Mouse (Mus musculus) MEL (cell line): ENCODE measurements at regions not wholly inside any gene's neighbourhood (a gene's known extent, or its start where the extent isn't known, plus 50 kb on each side); places are given as distances from the start of the nearest gene placed in this dataset.

Experiments used
- DNase-seq: peaks from one replicate; pipeline ENCODE4 v3.0.0; 2011; ENCODE audit warnings: low read depth, low spot score
- H3K27ac ChIP-seq: 2 replicates; pipeline ENCODE4 v1.5.1; 2012; ENCODE audit warnings: low read depth, mild to moderate bottlenecking, control low read depth, low read length, moderate library complexity; ENCODE audit not compliant: control insufficient read depth
- H3K27me3 ChIP-seq, 2 experiments: fragments of 150-350 bp in 1 of 2; sonication (generic) in 1 of 2; 2 replicates each; pipeline ENCODE4 v1.6.1; 2012; ENCODE audit warnings: low read length in 2 of 2, mild to moderate bottlenecking in 2 of 2, improper control_type of control experiment in 1 of 2, moderate library complexity in 1 of 2; ENCODE audit not compliant: insufficient read depth in 2 of 2, control insufficient read depth in 1 of 2
- H3K36me3 ChIP-seq, 2 experiments: 2 replicates each; pipeline ENCODE4 v1.6.1; 2012 to 2014; ENCODE audit warnings: low read length in 2 of 2, improper control_type of control experiment in 1 of 2, inconsistent platforms in 1 of 2, mild to moderate bottlenecking in 1 of 2; ENCODE audit not compliant: insufficient read depth in 2 of 2, control insufficient read depth in 1 of 2
- H3K4me1 ChIP-seq, 2 experiments: fragments of 150-350 bp in 1 of 2; sonication (generic) in 1 of 2; 2 replicates each; pipeline ENCODE4 v1.6.1; 2012; ENCODE audit warnings: low read length in 2 of 2, improper control_type of control experiment in 1 of 2, mild to moderate bottlenecking in 1 of 2; ENCODE audit not compliant: insufficient read depth in 2 of 2, control insufficient read depth in 1 of 2
- H3K4me3 ChIP-seq, 2 experiments: fragments of 150-350 bp in 1 of 2; sonication (generic) in 1 of 2; 2 replicates each; pipeline ENCODE4 v1.5.1; 2012; ENCODE audit warnings: low read depth in 2 of 2, low read length in 2 of 2, mild to moderate bottlenecking in 2 of 2, moderate library complexity in 2 of 2, control low read depth in 1 of 2, improper control_type of control experiment in 1 of 2; ENCODE audit not compliant: control insufficient read depth in 1 of 2, insufficient read depth in 1 of 2
- H3K79me2 ChIP-seq: 2 replicates; pipeline ENCODE4 v1.6.1; 2012; ENCODE audit warnings: mild to moderate bottlenecking, low read length, moderate library complexity; ENCODE audit not compliant: control insufficient read depth, poor library complexity, insufficient read depth
- H3K9ac ChIP-seq: 2 replicates; pipeline ENCODE4 v1.6.1; 2012; ENCODE audit warnings: low read depth, mild to moderate bottlenecking, control low read depth, low read length, moderate library complexity; ENCODE audit not compliant: control insufficient read depth, poor library complexity, severe bottlenecking
- H3K9me3 ChIP-seq: fragments of 150-350 bp; sonication (generic); replicated peaks from 2 replicates; pipeline ENCODE4 v1.6.1; 2012; ENCODE audit warnings: mild to moderate bottlenecking, low read length, improper control_type of control experiment, moderate library complexity; ENCODE audit not compliant: insufficient read depth
- BHLHE40 ChIP-seq: IDR thresholded peaks from 2 replicates; pipeline ENCODE4 v1.6.1; 2012; ENCODE audit warnings: low read depth, mild to moderate bottlenecking, inconsistent platforms, low read length, improper control_type of control experiment, borderline replicate concordance
- CHD1 ChIP-seq: IDR thresholded peaks from 2 replicates; pipeline ENCODE4 v1.6.1; 2012; ENCODE audit warnings: low read depth, mild to moderate bottlenecking, inconsistent platforms, low read length, improper control_type of control experiment
- CTCF ChIP-seq, 3 experiments: IDR thresholded peaks in 2 of 3; conservative IDR thresholded peaks in 1 of 3; 2 replicates each; pipeline ENCODE4 v1.5.1; 2011 to 2012; ENCODE audit warnings: low read length in 3 of 3, low read depth in 2 of 3, mild to moderate bottlenecking in 2 of 3, improper control_type of control experiment in 1 of 3, inconsistent platforms in 1 of 3, mixed read lengths in 1 of 3, moderate library complexity in 1 of 3; ENCODE audit not compliant: control insufficient read depth in 1 of 3, insufficient read depth in 1 of 3, poor library complexity in 1 of 3, severe bottlenecking in 1 of 3
- E2F4 ChIP-seq: IDR thresholded peaks from 2 replicates; pipeline ENCODE4 v1.6.1; 2011; ENCODE audit warnings: low read depth, low read length, improper control_type of control experiment, borderline replicate concordance
- ELF1 ChIP-seq: IDR thresholded peaks from 2 replicates; pipeline ENCODE4 v1.6.1; 2014; ENCODE audit warnings: low read depth, mild to moderate bottlenecking, inconsistent platforms, low read length, improper control_type of control experiment, moderate library complexity
- GABPA ChIP-seq: IDR thresholded peaks from 2 replicates; pipeline ENCODE4 v1.6.1; 2012; ENCODE audit warnings: low read depth, mild to moderate bottlenecking, inconsistent platforms, low read length, improper control_type of control experiment, moderate library complexity
- GATA1 ChIP-seq: IDR thresholded peaks from 2 replicates; pipeline ENCODE4 v1.6.1; 2011; ENCODE audit warnings: low read depth, low read length, improper control_type of control experiment
- HCFC1 ChIP-seq: IDR thresholded peaks from 2 replicates; pipeline ENCODE4 v1.6.1; 2012; ENCODE audit warnings: low read depth, mild to moderate bottlenecking, inconsistent platforms, low read length, improper control_type of control experiment, moderate library complexity
- JUND ChIP-seq: IDR thresholded peaks from 2 replicates; pipeline ENCODE4 v1.6.1; 2011; ENCODE audit warnings: low read depth, mild to moderate bottlenecking, improper control_type of control experiment, low read length
- KAT2A ChIP-seq: conservative IDR thresholded peaks from 2 replicates; pipeline ENCODE4 v1.6.1; 2012; ENCODE audit warnings: low read depth, low read length, improper control_type of control experiment, inconsistent platforms
- MAFK ChIP-seq: IDR thresholded peaks from 2 replicates; pipeline ENCODE4 v1.6.1; 2011; ENCODE audit warnings: low read depth, mild to moderate bottlenecking, low read length, improper control_type of control experiment, borderline replicate concordance
- MAZ ChIP-seq: IDR thresholded peaks from 2 replicates; pipeline ENCODE4 v1.6.1; 2012; ENCODE audit warnings: low read depth, mild to moderate bottlenecking, inconsistent platforms, low read length, improper control_type of control experiment
- MEF2A ChIP-seq: IDR thresholded peaks from 2 replicates; pipeline ENCODE4 v1.6.1; 2014; ENCODE audit warnings: low read depth, mild to moderate bottlenecking, inconsistent platforms, low read length, improper control_type of control experiment; ENCODE audit not compliant: poor library complexity, insufficient replicate concordance, severe bottlenecking; ENCODE audit errors: extremely low read depth
- MXI1 ChIP-seq: IDR thresholded peaks from 2 replicates; pipeline ENCODE4 v1.6.1; 2011; ENCODE audit warnings: mild to moderate bottlenecking, low read depth, low read length, improper control_type of control experiment
- NRF1 ChIP-seq: IDR thresholded peaks from 2 replicates; pipeline ENCODE4 v1.6.1; 2014; ENCODE audit warnings: low read depth, mild to moderate bottlenecking, inconsistent platforms, low read length, improper control_type of control experiment, moderate library complexity; ENCODE audit not compliant: poor library complexity, insufficient read depth, severe bottlenecking
- SMC3 ChIP-seq: IDR thresholded peaks from 2 replicates; pipeline ENCODE4 v1.6.1; 2011; ENCODE audit warnings: low read depth, low read length, improper control_type of control experiment
- TAL1 ChIP-seq: IDR thresholded peaks from 2 replicates; pipeline ENCODE4 v1.6.1; 2012; ENCODE audit warnings: mild to moderate bottlenecking, inconsistent platforms, low read length, moderate library complexity, mixed read lengths
- TBP ChIP-seq: IDR thresholded peaks from 2 replicates; pipeline ENCODE4 v1.8.0; 2011; ENCODE audit warnings: low read depth, low read length, improper control_type of control experiment
- UBTF ChIP-seq: IDR thresholded peaks from 2 replicates; pipeline ENCODE4 v1.6.1; 2012; ENCODE audit warnings: low read depth, mild to moderate bottlenecking, inconsistent platforms, low read length, improper control_type of control experiment, moderate library complexity, borderline replicate concordance; ENCODE audit not compliant: insufficient read depth
- ZC3H11A ChIP-seq: IDR thresholded peaks from 2 replicates; pipeline ENCODE4 v1.6.1; 2012; ENCODE audit warnings: low read depth, mild to moderate bottlenecking, inconsistent platforms, low read length, improper control_type of control experiment
- ZKSCAN1 ChIP-seq: IDR thresholded peaks from 2 replicates; pipeline ENCODE4 v1.6.1; 2012; ENCODE audit warnings: low read depth, mild to moderate bottlenecking, inconsistent platforms, low read length, improper control_type of control experiment, moderate library complexity
- ZMIZ1 ChIP-seq: IDR thresholded peaks from 2 replicates; pipeline ENCODE4 v1.6.1; 2012; ENCODE audit warnings: low read depth, mild to moderate bottlenecking, inconsistent platforms, low read length, improper control_type of control experiment, moderate library complexity

- TF ChIP-seq TAL1 (no peak), MAZ (no peak), HCFC1 (no peak), ZMIZ1 (no peak), ZC3H11A (no peak), GATA1 (no peak), ELF1 (no peak), KAT2A (no peak), MXI1 (no peak), ZKSCAN1 (no peak), NRF1 (no peak), MAFK (no peak), MEF2A (no peak), UBTF (no peak), SMC3 (no peak), CTCF (IDR thresholded peaks at IDR 0.05 in 2 of 3, conservative IDR thresholded peaks at IDR 0.05 in 1 of 3; ENCODE audit: control insufficient read depth in 1 of 3, insufficient read depth in 1 of 3, low read depth in 2 of 3, low read length in 3 of 3, poor library complexity in 1 of 3, severe bottlenecking in 1 of 3) (no peak), BHLHE40 (no peak), TBP (no peak)
- TF ChIP-seq, all 39 proteins: peak for 0
- Histone ChIP-seq H3K9ac (no peak overlapping the region), H3K36me3 (no peaks in the 10 kb centered on the region), H3K79me2 (no peaks in the 10 kb centered on the region), H3K27me3 (no peaks in the 10 kb centered on the region), H3K27ac (no peak overlapping the region), H3K4me3 (no peak overlapping the region), H3K9me3 (no peaks in the 10 kb centered on the region), H3K4me1 (no peaks in the 10 kb centered on the region)
- no peak for DNase-seq
Measured at GRCm38 (mm10) chr16:74878603-74879002, 467.0 kb upstream of the Robo2 start.

- H3K36me3 ChIP-seq, result no peaks in the 10 kb centered on the region
- H3K4me1 ChIP-seq, result no peaks in the 10 kb centered on the region
- no peak overlapping the region for H3K27ac ChIP-seq
- H3K4me3 ChIP-seq, result no peak overlapping the region
- no peaks in the 10 kb centered on the region for H3K27me3 ChIP-seq
- DNase-seq, result no peak
- no peak overlapping the region for H3K9ac ChIP-seq
- TF ChIP-seq E2F4, result no peak
- TF ChIP-seq CHD1, result no peak
- TF ChIP-seq GABPA, result no peak
- no peak for TF ChIP-seq HCFC1
- no peak for TF ChIP-seq JUND
- H3K9me3 ChIP-seq, result no peaks in the 10 kb centered on the region
- no peaks in the 10 kb centered on the region for H3K79me2 ChIP-seq
Measured at GRCm38 (mm10) chr16:74873756-74874155, 462.1 kb upstream of the Robo2 start.
